Comparison of ENCODE assay signal across 18 mouse cellular contexts in genomic region chr6:88621816-88622481, GRCm38 (mm10). TPM values are rescaled to one million over a fixed set of nuclear protein-coding genes. Genes with fewer than 3 reads are reported as not detected.
DNase-seq lines count a peak whose midpoint lies in the region; ATAC-seq and TF ChIP-seq lines count a peak whose summit lies in the region.
"Had no signal": no experiment of that assay in that cellular context is flagged by ENCODE, and none has a peak within 500 bp of the region (broad histone marks: within the 10 kb centered on the region; RNA-seq: fewer than 3 reads in every experiment).

No protein-coding gene starts in this region.

- peaks cover 9% of the 10 kb centered on the region for H3K4me1 ChIP-seq in midbrain, embryonic 16.5 days (ENCODE audit: control insufficient read depth, insufficient read depth, low read length)

- H3K36me3 ChIP-seq in midbrain, embryonic 16.5 days (ENCODE audit: control insufficient read depth, insufficient read depth, low read length): no peaks in the 10 kb centered on the region
- H3K36me3 ChIP-seq: embryonic facial prominence, embryonic 12.5 days; hindbrain, embryonic 10.5 days; limb, embryonic 15.5 days had no signal

- H3K9ac ChIP-seq in midbrain, embryonic 16.5 days (ENCODE audit: low read depth, low read length): no peak overlapping the region
- H3K9ac ChIP-seq: embryonic facial prominence, embryonic 12.5 days; limb, embryonic 15.5 days had no signal

- peak overlapping the region; percentile 74 for H3K27ac ChIP-seq in gastrocnemius, adult 2 months
- no peak overlapping the region for H3K27ac ChIP-seq in midbrain, embryonic 16.5 days (ENCODE audit: low read length)
- H3K27ac ChIP-seq: embryonic facial prominence, embryonic 12.5 days; hindbrain, embryonic 10.5 days; limb, embryonic 15.5 days had no signal

- peak overlapping the region; percentile 45 for H3K4me3 ChIP-seq in gastrocnemius, adult 2 months
- no peak overlapping the region for H3K4me3 ChIP-seq in midbrain, embryonic 16.5 days (ENCODE audit: low read depth, low read length)
- H3K4me3 ChIP-seq: embryonic facial prominence, embryonic 12.5 days; hindbrain, embryonic 10.5 days; limb, embryonic 15.5 days had no signal

- no peak overlapping the region for H3K4me2 ChIP-seq in midbrain, embryonic 16.5 days (ENCODE audit: low read length)
- H3K4me2 ChIP-seq: embryonic facial prominence, embryonic 12.5 days; limb, embryonic 15.5 days had no signal

- no peaks in the 10 kb centered on the region for H3K9me3 ChIP-seq in midbrain, embryonic 16.5 days (replicated peaks; ENCODE audit: control insufficient read depth, low read length, poor library complexity, severe bottlenecking)
- H3K9me3 ChIP-seq: embryonic facial prominence, embryonic 12.5 days; hindbrain, embryonic 10.5 days; limb, embryonic 15.5 days had no signal

- 85% methylated on average over 4 of the region's 4 CpGs for WGBS in midbrain, embryonic 16.5 days

- TF ChIP-seq CTCF in gastrocnemius, adult 2 months (IDR thresholded peaks at IDR 0.05): no peak

- intact Hi-C loops in gastrocnemius, adult 2 months (cut with DNase I): loop anchor here (5.0 kb wide), 1 partner anchor 205 kb away; no protein-coding TSS in a partner anchor
- intact Hi-C loops in heart, postnatal 10 days (cut with DNase I): no loop called here
- intact Hi-C loops in heart, postnatal 36 days (cut with DNase I): no loop called here
- intact Hi-C loops in left cerebral cortex, postnatal 4 days (cut with DNase I): no loop called here

- no peak for DNase-seq in gastrocnemius, adult 2 months
- no peak for DNase-seq in gastrocnemius, postnatal 10 days
- DNase-seq in heart, postnatal 10 days: peak; percentile 26 to 50
- DNase-seq in heart, postnatal 36 days: no peak
- DNase-seq in brain, adult 2 months (ENCODE audit: low read depth, low spot score): peak; percentile 86
- DNase-seq in cerebellum, adult 9-11 months: peak; percentile 60
- DNase-seq in left cerebral cortex, postnatal 4 days: no peak
- DNase-seq: adrenal gland, postnatal 10 days; gastrocnemius, postnatal 25 days; kidney, adult 9 months; kidney, postnatal 36 days; thymus, adult 2 months had no signal

- no peaks in the 10 kb centered on the region for H3K27me3 ChIP-seq in midbrain, embryonic 16.5 days (ENCODE audit: control insufficient read depth, insufficient read depth, low read depth, low read length)
- H3K27me3 ChIP-seq: limb, embryonic 15.5 days had no signal

- no peak for ATAC-seq in midbrain, embryonic 16.5 days
- ATAC-seq: forebrain, embryonic 16.5 days had no signal

RNA-seq across cellular contexts. Expression of gene Kbtbd12, which starts 15.8 kb away (rescaled TPM):
- total RNA-seq in gastrocnemius, adult 2 months (2021): 10 to 100 TPM; 71.2 to 96.1 TPM
- total RNA-seq in gastrocnemius, postnatal 10 days (2021): 10 to 100 TPM; 41.8 to 45.9 TPM
- total RNA-seq in heart, postnatal 10 days (2021): 10 to 100 TPM; 23.6 to 28.8 TPM
- 10 to 100 TPM; 30.3 to 39.1 TPM for total RNA-seq in heart, postnatal 36 days (2021)
- under 1 TPM in 1 of 2 experiments, not detected in 1; 0.32 TPM for total RNA-seq in left cerebral cortex, postnatal 4 days (2021)
- 0.12 and 1.1 TPM in 2 replicates for polyA plus RNA-seq in midbrain, embryonic 16.5 days (2015; fragmentation: Nextera tagmentation; extraction: Ambion mirVana)
- polyA plus RNA-seq: embryonic facial prominence, embryonic 12.5 days; hindbrain, embryonic 10.5 days; stomach, embryonic 14.5 days had no signal

Comparison
In these comparisons a context has a peak if more than half of its experiments do, and no peak if none do; other contexts are left out.
1. DNase-seq: peak in heart, postnatal 10 days (2 of 2), brain, adult 2 months (single experiment) and cerebellum, adult 9-11 months (single experiment); none in gastrocnemius, adult 2 months (single experiment), gastrocnemius, postnatal 10 days (single experiment), heart, postnatal 36 days (0 of 2) and left cerebral cortex, postnatal 4 days (single experiment).
2. RNA of gene Kbtbd12, which starts 15.8 kb away (total RNA-seq): 71.2 to 96.1 TPM in gastrocnemius, adult 2 months, 41.8 to 45.9 TPM in gastrocnemius, postnatal 10 days, 30.3 to 39.1 TPM in heart, postnatal 36 days and 23.6 to 28.8 TPM in heart, postnatal 10 days; 0.32 TPM in left cerebral cortex, postnatal 4 days; every median in the first group is over 10 times any median in the second.